Mouse (Mus musculus): ENCODE results near the gene Washc1. TPM values are rescaled to one million over a fixed set of nuclear protein-coding genes. Genes with fewer than 3 reads are reported as not detected.
"Not testable (repeated sequence)": the region's sequence is repeated elsewhere in the genome, so short reads cannot be mapped to it uniquely, and the experiment has no call there.

The Washc1 gene
- total RNA-seq, 1 experiment from 2014 or later, result 36.1 TPM

GRCm38 (mm10) chr17:66106601-66107267 lies 4.6 kb upstream of the Washc1 start:
- ATAC-seq (replicated peaks in 1 of 2; ENCODE audit: insufficient read depth in 1 of 2, low FRiP score in 2 of 2, low TSS enrichment in 1 of 2, low read depth in 1 of 2, poor library complexity in 2 of 2, severe bottlenecking in 2 of 2), result peak; percentile 32 to 59; a peak in 2 of 4 replicates

GRCm38 (mm10) chr17:66107466-66107865 lies 3.9 kb upstream of the Washc1 start:
- no peak for ATAC-seq (replicated peaks in 1 of 2; ENCODE audit: insufficient read depth in 1 of 2, low FRiP score in 2 of 2, low TSS enrichment in 1 of 2, low read depth in 1 of 2, poor library complexity in 2 of 2, severe bottlenecking in 2 of 2)

GRCm38 (mm10) chr17:66108198-66108597 lies 3.1 kb upstream of the Washc1 start:
- ATAC-seq (replicated peaks in 1 of 2; ENCODE audit: insufficient read depth in 1 of 2, low FRiP score in 2 of 2, low TSS enrichment in 1 of 2, low read depth in 1 of 2, poor library complexity in 2 of 2, severe bottlenecking in 2 of 2), result no peak

DNA sequence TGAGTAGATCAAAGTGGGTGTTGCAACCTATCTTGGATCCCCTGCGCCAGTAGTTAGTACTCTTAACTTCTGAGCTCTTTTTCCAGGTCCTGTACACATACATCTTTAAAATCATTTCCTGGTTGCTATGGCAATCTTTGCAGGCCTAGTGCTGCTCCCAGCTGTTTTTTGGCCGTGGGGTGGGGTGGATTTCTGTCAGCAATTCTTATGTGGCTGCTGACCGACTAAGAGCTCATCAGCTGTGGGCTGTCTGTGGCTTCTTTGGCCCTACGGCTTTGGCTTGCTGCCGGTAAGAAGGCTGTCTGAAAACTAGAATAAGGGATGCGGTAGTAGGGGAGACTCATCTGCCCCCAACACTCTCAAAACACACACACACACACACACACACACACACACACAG lies 599 bp upstream of the Washc1 start:
- peak; percentile 5 to 18; a peak in 2 of 4 replicates for ATAC-seq (replicated peaks in 1 of 2; ENCODE audit: insufficient read depth in 1 of 2, low FRiP score in 2 of 2, low TSS enrichment in 1 of 2, low read depth in 1 of 2, poor library complexity in 2 of 2, severe bottlenecking in 2 of 2)

- no peak for ATAC-seq (replicated peaks in 1 of 2; ENCODE audit: insufficient read depth in 1 of 2, low FRiP score in 2 of 2, low TSS enrichment in 1 of 2, low read depth in 1 of 2, poor library complexity in 2 of 2, severe bottlenecking in 2 of 2)
These were observed 821 bp downstream of the Washc1 start for GRCm38 (mm10) chr17:66112166-66112565.

DNA sequence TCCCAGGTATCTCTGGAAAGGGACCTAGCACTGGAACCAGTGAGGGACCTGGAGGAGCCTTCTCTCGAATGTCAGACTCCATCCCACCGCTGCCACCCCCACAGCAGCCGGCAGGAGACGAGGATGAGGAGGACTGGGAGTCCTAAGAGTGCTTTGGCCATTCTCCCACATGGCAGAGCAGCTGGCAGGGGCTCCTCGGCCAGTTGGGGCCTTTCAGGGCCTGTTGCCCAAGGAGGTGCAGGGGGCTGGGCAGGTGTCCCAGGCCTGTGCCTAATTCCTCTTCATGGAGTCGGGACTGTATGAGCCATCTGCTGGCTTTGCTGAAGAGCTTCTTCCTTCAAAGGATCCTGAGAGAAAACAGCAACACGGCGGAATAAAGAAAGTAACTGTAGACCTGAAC lies 7.6 kb downstream of the Washc1 start:
- ATAC-seq (replicated peaks in 1 of 2; ENCODE audit: insufficient read depth in 1 of 2, low FRiP score in 2 of 2, low TSS enrichment in 1 of 2, low read depth in 1 of 2, poor library complexity in 2 of 2, severe bottlenecking in 2 of 2), result no peak

- ATAC-seq (replicated peaks in 1 of 2; ENCODE audit: insufficient read depth in 1 of 2, low FRiP score in 2 of 2, low TSS enrichment in 1 of 2, low read depth in 1 of 2, poor library complexity in 2 of 2, severe bottlenecking in 2 of 2), result no peak
These were observed 9.4 kb downstream of the Washc1 start for GRCm38 (mm10) chr17:66120701-66121100.

- peak; percentile 85 to 86 for ATAC-seq (replicated peaks in 1 of 2; ENCODE audit: insufficient read depth in 1 of 2, low FRiP score in 2 of 2, low TSS enrichment in 1 of 2, low read depth in 1 of 2, poor library complexity in 2 of 2, severe bottlenecking in 2 of 2)
These were observed 11.9 kb downstream of the Washc1 start, which contains the start of gene Ddx11 for GRCm38 (mm10) chr17:66123066-66123815. TSS of gene Ddx11 (plus strand) at chr17:66123520.

GRCm38 (mm10) chr17:66123816-66124610 lies 12.7 kb downstream of the Washc1 start:
- no peak for ATAC-seq (replicated peaks in 1 of 2; ENCODE audit: insufficient read depth in 1 of 2, low FRiP score in 2 of 2, low TSS enrichment in 1 of 2, low read depth in 1 of 2, poor library complexity in 2 of 2, severe bottlenecking in 2 of 2)

DNA sequence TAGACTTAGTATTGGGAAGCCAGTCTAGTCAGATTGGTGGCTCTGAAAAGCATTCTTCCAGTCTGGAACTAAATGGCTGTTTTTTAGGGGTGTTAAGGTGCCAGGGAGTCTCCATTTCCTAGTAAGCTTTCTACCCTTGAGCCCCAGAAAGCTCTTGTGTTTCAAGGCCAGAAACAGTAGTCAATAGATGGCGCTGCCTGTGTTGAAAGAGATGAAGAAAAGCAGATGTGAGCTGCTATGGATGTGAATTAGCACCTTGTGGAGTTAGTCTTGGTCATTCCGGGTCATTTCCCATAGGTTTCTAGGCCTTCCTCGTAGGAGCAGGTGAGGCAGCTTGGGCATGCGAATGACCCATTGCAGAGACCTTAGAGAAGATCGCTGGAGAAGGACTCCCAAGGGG lies 13.9 kb downstream of the Washc1 start:
- no peak for ATAC-seq (replicated peaks in 1 of 2; ENCODE audit: insufficient read depth in 1 of 2, low FRiP score in 2 of 2, low TSS enrichment in 1 of 2, low read depth in 1 of 2, poor library complexity in 2 of 2, severe bottlenecking in 2 of 2)

- ATAC-seq (replicated peaks in 1 of 2; ENCODE audit: insufficient read depth in 1 of 2, low FRiP score in 2 of 2, low TSS enrichment in 1 of 2, low read depth in 1 of 2, poor library complexity in 2 of 2, severe bottlenecking in 2 of 2), result no peak
These were observed 19.0 kb downstream of the Washc1 start for GRCm38 (mm10) chr17:66130371-66130770.

DNA sequence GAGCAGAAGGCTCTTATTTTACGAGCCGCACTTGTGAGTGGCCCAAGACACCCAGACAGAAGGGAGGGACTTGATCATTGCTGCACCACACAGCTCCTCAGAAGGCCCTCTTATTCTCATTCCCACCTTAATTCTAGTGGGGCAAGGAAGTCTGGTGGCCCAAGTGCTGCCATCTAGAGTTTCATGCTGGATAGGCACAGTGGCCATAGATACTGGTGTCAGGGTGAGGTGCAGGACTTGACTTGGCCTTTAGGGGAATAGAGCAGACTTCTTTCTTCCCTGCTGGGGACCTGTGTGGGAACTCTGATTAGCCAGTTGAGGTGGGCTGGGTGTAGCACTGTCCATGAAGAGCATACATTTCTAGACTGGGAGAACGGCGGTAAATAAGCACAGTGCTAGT lies 19.9 kb downstream of the Washc1 start:
- ATAC-seq (replicated peaks in 1 of 2; ENCODE audit: insufficient read depth in 1 of 2, low FRiP score in 2 of 2, low TSS enrichment in 1 of 2, low read depth in 1 of 2, poor library complexity in 2 of 2, severe bottlenecking in 2 of 2), result peak; percentile 63 to 78; a peak in 3 of 4 replicates

DNA sequence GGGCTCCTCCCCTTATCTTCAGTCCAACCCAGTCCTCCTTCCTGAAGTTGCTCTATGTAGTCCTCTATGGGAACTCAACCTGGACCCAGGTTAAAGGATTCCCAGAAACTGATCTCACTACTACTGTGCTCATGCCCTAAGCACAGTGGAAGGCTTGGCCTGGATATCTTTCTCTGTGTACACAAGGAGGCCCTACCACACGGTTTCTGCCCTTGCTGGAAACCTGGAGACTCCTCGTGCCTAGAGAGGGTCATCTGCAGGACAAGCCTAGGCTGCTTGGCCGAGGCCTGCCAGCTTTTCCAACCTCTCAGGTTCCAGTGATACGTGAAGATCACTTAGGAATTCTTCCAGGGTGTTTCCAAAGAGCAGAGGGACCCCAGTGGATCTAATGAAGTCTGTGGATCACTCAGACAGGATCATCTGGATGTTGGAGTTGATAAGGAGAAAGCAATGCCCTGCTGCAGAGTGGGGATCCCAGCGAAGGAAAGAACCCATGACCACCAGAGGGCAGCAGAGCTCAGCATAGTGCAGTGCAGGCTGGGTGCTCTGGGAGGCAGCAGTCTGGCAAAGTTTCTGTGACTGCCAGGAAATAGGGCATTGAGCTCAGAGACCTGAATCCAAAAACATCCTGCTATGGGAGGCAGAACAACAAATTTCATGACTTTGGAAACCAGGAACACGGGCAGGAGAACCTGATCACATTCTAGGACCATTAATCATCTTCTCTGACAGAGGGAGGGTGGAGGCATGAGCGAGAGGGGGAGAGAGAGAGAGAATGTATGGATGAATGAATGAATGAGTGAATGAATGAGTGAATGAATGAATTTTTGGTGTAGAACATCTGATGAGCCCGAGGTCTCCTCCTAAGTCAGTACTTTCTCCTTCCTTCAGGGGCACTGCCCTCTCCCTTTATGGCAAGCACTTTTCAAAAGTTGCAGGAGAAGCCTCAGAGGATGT lies 41.6 kb downstream of the Washc1 start:
- ATAC-seq (replicated peaks in 1 of 2; ENCODE audit: insufficient read depth in 1 of 2, low FRiP score in 2 of 2, low TSS enrichment in 1 of 2, low read depth in 1 of 2, poor library complexity in 2 of 2, severe bottlenecking in 2 of 2), result peak; percentile 72 to 76

- not testable (repeated sequence) for ATAC-seq (replicated peaks in 1 of 2; ENCODE audit: insufficient read depth in 1 of 2, low FRiP score in 2 of 2, low TSS enrichment in 1 of 2, low read depth in 1 of 2, poor library complexity in 2 of 2, severe bottlenecking in 2 of 2)
These were observed 42.5 kb downstream of the Washc1 start for GRCm38 (mm10) chr17:66153735-66154423.

DNA sequence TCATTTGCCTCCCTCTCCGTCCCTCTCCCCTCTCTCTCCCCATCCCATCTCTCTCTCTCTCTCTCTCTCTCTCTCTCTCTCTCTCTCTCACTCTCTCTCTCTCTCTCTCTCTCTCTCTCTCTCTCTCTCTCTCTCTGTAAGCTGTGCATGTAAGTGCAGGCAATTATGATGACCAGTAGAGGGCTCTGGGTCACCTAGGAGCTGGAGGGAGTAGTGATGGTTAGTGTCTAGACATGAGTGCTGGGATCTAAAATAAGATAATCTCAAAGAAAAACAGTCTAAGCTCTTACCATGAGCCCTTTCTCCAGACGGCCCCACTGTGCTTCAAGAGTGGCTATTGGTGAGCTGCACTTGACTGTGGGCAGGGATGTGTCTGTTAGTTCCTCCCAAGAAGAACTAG lies 43.5 kb downstream of the Washc1 start:
- no peak for ATAC-seq (replicated peaks in 1 of 2; ENCODE audit: insufficient read depth in 1 of 2, low FRiP score in 2 of 2, low TSS enrichment in 1 of 2, low read depth in 1 of 2, poor library complexity in 2 of 2, severe bottlenecking in 2 of 2)

DNA sequence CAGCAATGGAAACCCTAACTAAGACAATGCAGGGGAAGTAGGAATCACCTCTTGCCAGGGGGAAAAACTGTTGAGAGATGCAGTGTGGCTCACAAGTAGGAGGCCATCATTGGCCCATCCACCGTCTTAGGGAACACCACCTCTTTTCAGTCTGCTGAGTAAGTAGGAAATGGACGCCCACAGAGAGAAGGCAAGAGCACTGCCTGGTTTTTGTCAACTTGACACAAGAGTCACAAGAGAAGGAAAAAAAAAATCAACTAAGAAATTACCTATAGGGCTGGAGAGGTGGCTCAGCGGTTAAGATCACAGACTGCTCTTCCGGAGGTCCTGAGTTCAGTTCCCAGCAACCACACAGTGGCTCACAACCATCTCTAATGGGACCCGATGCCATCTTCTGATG lies 46.9 kb downstream of the Washc1 start:
- ATAC-seq (replicated peaks in 1 of 2; ENCODE audit: insufficient read depth in 1 of 2, low FRiP score in 2 of 2, low TSS enrichment in 1 of 2, low read depth in 1 of 2, poor library complexity in 2 of 2, severe bottlenecking in 2 of 2), result no peak
